Mouse (Mus musculus): Measurements from ENCODE around the gene Mthfs. TPM values are rescaled to one million over a fixed set of nuclear protein-coding genes. Genes with fewer than 3 reads are reported as not detected.

Gene Mthfs
- polyA plus RNA-seq, 1 experiment from 2014 or later: 17.5 TPM

DNA sequence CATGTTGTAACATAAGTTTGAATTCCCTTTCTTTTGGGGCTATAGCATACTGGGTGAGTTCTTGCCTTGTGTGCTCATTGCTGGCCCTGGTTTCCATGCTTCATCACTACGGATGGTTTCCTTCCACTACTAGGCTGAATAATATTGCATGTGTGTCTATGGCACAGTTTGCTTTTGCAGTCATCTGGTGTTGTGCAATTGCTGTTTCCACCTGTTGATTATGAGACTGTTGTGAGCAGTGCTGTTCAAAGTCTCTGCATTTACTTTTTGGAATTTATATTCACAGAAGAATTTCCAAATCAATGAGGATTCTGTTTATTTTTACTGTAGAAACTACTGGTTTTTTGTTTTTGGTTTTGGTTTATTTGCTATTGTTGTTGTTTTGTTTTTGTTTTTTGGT is 54.1 kb downstream of the Mthfs start:
- no peak overlapping the region for H3K4me3 ChIP-seq (ENCODE audit: low read depth, low read length)

DNA sequence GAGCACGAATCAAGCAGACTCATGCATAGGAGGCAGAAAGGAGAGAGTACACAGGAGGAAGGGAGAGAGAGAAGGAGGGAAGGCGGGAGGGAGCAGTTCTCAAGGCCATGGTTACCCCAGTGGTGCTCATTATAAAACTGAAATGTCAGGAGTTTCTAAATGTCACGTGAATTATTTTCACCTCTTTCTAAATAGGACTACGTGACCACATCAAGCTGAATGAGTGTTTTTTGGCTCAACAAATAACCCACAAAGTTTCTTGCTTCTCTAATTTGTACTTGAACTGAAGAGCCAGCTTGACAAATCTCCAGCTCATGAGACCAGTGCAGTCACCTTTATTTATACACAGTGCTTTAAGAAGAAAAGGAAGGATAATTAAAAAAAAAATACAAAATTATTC is 56.6 kb downstream of the Mthfs start:
- no peaks in the 10 kb centered on the region for H3K36me3 ChIP-seq (ENCODE audit: control insufficient read depth, insufficient read depth, low read length)
- H3K27me3 ChIP-seq (ENCODE audit: control insufficient read depth, insufficient read depth, low read length): no peaks in the 10 kb centered on the region
- no peaks in the 10 kb centered on the region for H3K9me3 ChIP-seq (ENCODE audit: control insufficient read depth, low read length)
- no peaks in the 10 kb centered on the region for H3K4me1 ChIP-seq (ENCODE audit: control insufficient read depth, insufficient read depth, low read length)
- DNase-seq (ENCODE audit: low spot score) (no peak), ATAC-seq (ENCODE audit: insufficient number of reproducible peaks, low FRiP score, low TSS enrichment, low read depth) (no peak)
- no peak overlapping the region for H3K9ac ChIP-seq (ENCODE audit: low read length)
- no peak overlapping the region for H3K4me3 ChIP-seq (ENCODE audit: low read depth, low read length)
- H3K27ac ChIP-seq (replicated peaks; ENCODE audit: low read depth, low read length): no peak overlapping the region
- H3K4me2 ChIP-seq (ENCODE audit: low read depth, severe bottlenecking): no peak overlapping the region
- 72% methylated on average over 4 of the region's 4 CpGs for WGBS

More for the DNA sequence above, 54.1 kb downstream of the Mthfs start:
- Histone ChIP-seq H3K9ac (ENCODE audit: low read length) (no peak overlapping the region), H3K4me1 (ENCODE audit: control insufficient read depth, insufficient read depth, low read length) (no peaks in the 10 kb centered on the region), H3K36me3 (ENCODE audit: control insufficient read depth, insufficient read depth, low read length) (no peaks in the 10 kb centered on the region), H3K27me3 (ENCODE audit: control insufficient read depth, insufficient read depth, low read length) (no peaks in the 10 kb centered on the region), H3K27ac (replicated peaks; ENCODE audit: low read depth, low read length) (no peak overlapping the region), H3K9me3 (ENCODE audit: control insufficient read depth, low read length) (no peaks in the 10 kb centered on the region), H3K4me2 (ENCODE audit: low read depth, severe bottlenecking) (no peak overlapping the region)
- ATAC-seq (ENCODE audit: insufficient number of reproducible peaks, low FRiP score, low TSS enrichment, low read depth) (no peak), DNase-seq (ENCODE audit: low spot score) (no peak)
- 89% methylated on average over 1 of the region's 1 CpGs for WGBS

DNA sequence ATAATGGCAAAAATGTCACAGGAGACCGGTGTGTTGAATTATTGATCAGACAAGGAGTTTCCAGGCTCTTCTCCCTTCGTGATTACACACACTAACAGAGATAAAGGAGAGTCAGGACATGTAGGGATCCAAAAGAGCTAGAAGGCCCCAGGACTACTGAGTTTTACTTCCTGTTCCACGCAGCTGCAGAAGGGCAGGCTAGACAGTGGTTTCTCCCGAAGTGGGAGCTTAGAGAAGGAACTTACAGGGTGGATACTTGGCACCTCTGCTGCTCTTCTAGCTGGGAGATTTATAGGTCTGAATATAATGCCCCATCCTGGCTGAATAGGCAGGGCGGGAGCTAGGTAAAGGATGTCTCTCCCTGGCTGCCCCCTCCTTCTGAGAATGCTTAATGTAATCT is 57.1 kb downstream of the Mthfs start:
- H3K9ac ChIP-seq (ENCODE audit: low read length): no peak overlapping the region
- H3K9me3 ChIP-seq (ENCODE audit: control insufficient read depth, low read length): no peaks in the 10 kb centered on the region
- ATAC-seq (ENCODE audit: insufficient number of reproducible peaks, low FRiP score, low TSS enrichment, low read depth) (no peak), DNase-seq (ENCODE audit: low spot score) (no peak)
- no peaks in the 10 kb centered on the region for H3K4me1 ChIP-seq (ENCODE audit: control insufficient read depth, insufficient read depth, low read length)
- H3K27ac ChIP-seq (replicated peaks; ENCODE audit: low read depth, low read length): no peak overlapping the region
- H3K4me3 ChIP-seq (ENCODE audit: low read depth, low read length): no peak overlapping the region
- H3K4me2 ChIP-seq (ENCODE audit: low read depth, severe bottlenecking): no peak overlapping the region
- no peaks in the 10 kb centered on the region for H3K27me3 ChIP-seq (ENCODE audit: control insufficient read depth, insufficient read depth, low read length)
- WGBS: 70% methylated on average over 5 of the region's 5 CpGs
- no peaks in the 10 kb centered on the region for H3K36me3 ChIP-seq (ENCODE audit: control insufficient read depth, insufficient read depth, low read length)

DNA sequence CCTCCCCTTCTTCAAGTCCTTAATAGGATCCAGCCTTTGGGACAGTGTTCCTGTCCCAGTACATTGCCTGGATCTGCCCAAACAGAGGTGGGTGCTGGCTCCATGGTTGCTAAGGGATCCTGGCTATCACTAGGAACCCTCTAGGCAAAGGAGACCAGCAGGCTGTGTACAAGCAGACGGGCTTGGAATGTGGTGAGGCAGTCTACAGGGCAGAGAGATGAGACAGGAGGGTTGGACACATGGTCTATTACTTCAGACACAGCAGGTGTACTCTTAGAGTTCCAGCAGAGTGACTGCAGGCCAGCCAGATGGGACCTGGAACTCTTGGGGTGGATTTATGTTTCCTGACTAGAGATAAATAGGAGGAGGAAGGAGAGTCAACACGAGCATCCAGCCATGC is 59.9 kb downstream of the Mthfs start:
- H3K27ac ChIP-seq (replicated peaks; ENCODE audit: low read depth, low read length): no peak overlapping the region
- H3K4me3 ChIP-seq (ENCODE audit: low read depth, low read length): no peak overlapping the region
- no peak for DNase-seq (ENCODE audit: low spot score)
- no peaks in the 10 kb centered on the region for H3K36me3 ChIP-seq (ENCODE audit: control insufficient read depth, insufficient read depth, low read length)
- ATAC-seq (ENCODE audit: insufficient number of reproducible peaks, low FRiP score, low TSS enrichment, low read depth): no peak
- H3K4me1 ChIP-seq (ENCODE audit: control insufficient read depth, insufficient read depth, low read length): no peaks in the 10 kb centered on the region
- no peak overlapping the region for H3K9ac ChIP-seq (ENCODE audit: low read length)
- H3K4me2 ChIP-seq (ENCODE audit: low read depth, severe bottlenecking): no peak overlapping the region
- 73% methylated on average over 2 of the region's 2 CpGs for WGBS
- H3K9me3 ChIP-seq (ENCODE audit: control insufficient read depth, low read length): no peaks in the 10 kb centered on the region
- no peaks in the 10 kb centered on the region for H3K27me3 ChIP-seq (ENCODE audit: control insufficient read depth, insufficient read depth, low read length)

DNA sequence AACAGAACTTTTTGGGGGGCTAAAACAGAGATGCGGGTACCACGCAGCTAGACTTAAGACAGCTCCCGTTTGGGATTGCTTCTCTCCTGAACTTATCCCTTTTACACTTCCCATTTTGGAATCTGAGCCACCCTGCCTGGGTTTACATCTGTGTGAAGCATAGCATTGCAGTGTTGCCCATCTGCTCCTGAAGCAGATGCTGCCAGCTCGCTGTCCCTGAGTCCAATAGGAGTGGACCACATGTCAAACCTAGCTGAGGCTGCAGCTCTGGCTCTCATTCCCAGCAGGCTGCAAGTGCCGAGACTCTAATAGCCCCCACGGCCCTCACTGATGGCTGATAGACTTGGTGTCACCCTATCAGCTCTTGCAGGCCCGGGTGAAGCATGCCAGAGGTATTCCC is 63.3 kb downstream of the Mthfs start:
- no peak for ATAC-seq (ENCODE audit: insufficient number of reproducible peaks, low FRiP score, low TSS enrichment, low read depth)
- Histone ChIP-seq H3K27ac (replicated peaks; ENCODE audit: low read depth, low read length) (no peak overlapping the region), H3K27me3 (ENCODE audit: control insufficient read depth, insufficient read depth, low read length) (no peaks in the 10 kb centered on the region), H3K4me2 (ENCODE audit: low read depth, severe bottlenecking) (no peak overlapping the region), H3K4me3 (ENCODE audit: low read depth, low read length) (no peak overlapping the region), H3K9ac (ENCODE audit: low read length) (no peak overlapping the region), H3K4me1 (ENCODE audit: control insufficient read depth, insufficient read depth, low read length) (no peaks in the 10 kb centered on the region), H3K36me3 (ENCODE audit: control insufficient read depth, insufficient read depth, low read length) (no peaks in the 10 kb centered on the region), H3K9me3 (ENCODE audit: control insufficient read depth, low read length) (no peaks in the 10 kb centered on the region)
- 80% methylated on average over 7 of the region's 7 CpGs for WGBS
- DNase-seq (ENCODE audit: low spot score): no peak

DNA sequence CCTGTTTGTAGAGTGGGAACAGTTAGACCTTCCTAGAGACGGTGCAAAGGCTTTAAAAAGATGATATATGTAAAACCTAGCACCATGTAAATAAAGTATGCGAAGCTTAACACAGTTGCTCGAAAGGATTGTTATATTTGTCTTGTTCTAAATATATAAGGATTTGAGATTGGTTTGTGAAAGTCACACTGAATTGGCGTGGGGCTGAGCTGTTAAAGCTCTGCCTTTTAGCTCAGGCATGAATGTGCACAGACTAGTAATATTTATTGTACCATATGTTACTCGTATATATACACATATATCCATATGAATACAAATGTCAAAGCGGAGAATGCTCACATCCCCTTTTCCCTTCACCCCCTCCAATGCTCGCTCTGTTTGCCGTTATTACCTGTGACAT is 67.7 kb downstream of the Mthfs start:
- Histone ChIP-seq H3K36me3 (ENCODE audit: control insufficient read depth, insufficient read depth, low read length) (no peaks in the 10 kb centered on the region), H3K4me3 (ENCODE audit: low read depth, low read length) (no peak overlapping the region), H3K4me1 (ENCODE audit: control insufficient read depth, insufficient read depth, low read length) (no peaks in the 10 kb centered on the region), H3K4me2 (ENCODE audit: low read depth, severe bottlenecking) (no peak overlapping the region), H3K9me3 (ENCODE audit: control insufficient read depth, low read length) (no peaks in the 10 kb centered on the region), H3K9ac (ENCODE audit: low read length) (no peak overlapping the region), H3K27me3 (ENCODE audit: control insufficient read depth, insufficient read depth, low read length) (no peaks in the 10 kb centered on the region), H3K27ac (replicated peaks; ENCODE audit: low read depth, low read length) (no peak overlapping the region)
- ATAC-seq (ENCODE audit: insufficient number of reproducible peaks, low FRiP score, low TSS enrichment, low read depth) (no peak), DNase-seq (ENCODE audit: low spot score) (no peak)
- 92% methylated on average over 8 of the region's 8 CpGs for WGBS

DNA sequence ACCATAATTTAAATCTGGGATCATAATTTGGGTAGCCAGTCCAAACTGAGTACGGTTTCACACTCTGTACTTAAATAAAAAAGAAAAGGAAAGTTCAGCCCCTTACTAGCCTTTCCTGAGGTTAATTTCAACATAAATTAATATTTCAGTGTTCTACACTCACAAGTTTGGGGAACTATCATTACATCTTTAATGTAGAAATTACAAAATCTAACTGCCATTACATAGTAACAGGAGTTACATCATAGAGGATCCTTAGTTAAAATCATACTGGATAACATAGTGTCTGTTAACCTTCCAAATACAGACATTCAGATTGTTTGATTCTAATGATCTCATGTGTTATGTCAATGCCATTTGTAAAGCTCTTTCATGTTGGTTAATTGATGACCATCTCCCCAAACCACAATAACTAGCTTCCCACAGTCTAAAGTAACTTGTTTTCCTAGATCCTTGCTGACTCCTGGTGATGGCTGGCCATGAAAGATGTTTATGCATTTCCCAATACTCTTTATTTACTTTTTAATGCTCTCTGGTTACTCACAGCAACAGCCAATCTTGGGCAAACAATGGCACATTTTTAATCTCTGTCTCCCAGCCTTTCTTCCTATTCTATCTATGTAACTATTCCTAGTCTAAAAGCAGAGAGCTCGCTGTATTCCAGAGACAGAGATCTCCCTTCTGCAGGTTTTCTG is 72.0 kb downstream of the Mthfs start:
- H3K4me2 ChIP-seq (ENCODE audit: low read depth, severe bottlenecking): no peak overlapping the region
- no peaks in the 10 kb centered on the region for H3K4me1 ChIP-seq (ENCODE audit: control insufficient read depth, insufficient read depth, low read length)
- H3K4me3 ChIP-seq (ENCODE audit: low read depth, low read length): no peak overlapping the region
- 83% methylated on average over 2 of the region's 2 CpGs for WGBS
- H3K9me3 ChIP-seq (ENCODE audit: control insufficient read depth, low read length): no peaks in the 10 kb centered on the region
- no peaks in the 10 kb centered on the region for H3K27me3 ChIP-seq (ENCODE audit: control insufficient read depth, insufficient read depth, low read length)
- ATAC-seq (ENCODE audit: insufficient number of reproducible peaks, low FRiP score, low TSS enrichment, low read depth) (no peak), DNase-seq (ENCODE audit: low spot score) (no peak)
- no peak overlapping the region for H3K27ac ChIP-seq (replicated peaks; ENCODE audit: low read depth, low read length)
- no peaks in the 10 kb centered on the region for H3K36me3 ChIP-seq (ENCODE audit: control insufficient read depth, insufficient read depth, low read length)
- no peak overlapping the region for H3K9ac ChIP-seq (ENCODE audit: low read length)

DNA sequence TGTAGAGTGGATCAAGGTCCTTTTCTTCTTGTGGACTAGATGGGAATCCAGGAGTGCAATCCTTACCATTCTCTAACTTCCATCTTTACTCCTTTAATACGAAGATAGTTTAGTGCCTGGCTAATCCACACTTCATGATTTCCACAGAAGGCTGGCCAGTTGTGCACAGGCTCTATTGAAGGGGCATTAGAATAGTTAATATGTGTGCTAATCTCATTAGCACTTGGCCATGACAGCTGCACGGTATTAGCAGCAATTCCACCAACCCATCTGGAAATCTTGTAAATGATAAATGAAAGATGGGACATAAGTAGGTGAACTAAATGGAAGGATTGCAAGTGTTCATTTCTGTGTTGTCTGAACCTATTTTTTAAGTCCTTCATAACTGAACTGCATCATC is 77.6 kb downstream of the Mthfs start:
- Histone ChIP-seq H3K4me1 (ENCODE audit: control insufficient read depth, insufficient read depth, low read length) (no peaks in the 10 kb centered on the region), H3K4me3 (ENCODE audit: low read depth, low read length) (no peak overlapping the region), H3K27me3 (ENCODE audit: control insufficient read depth, insufficient read depth, low read length) (no peaks in the 10 kb centered on the region), H3K27ac (replicated peaks; ENCODE audit: low read depth, low read length) (no peak overlapping the region), H3K9ac (ENCODE audit: low read length) (no peak overlapping the region), H3K36me3 (ENCODE audit: control insufficient read depth, insufficient read depth, low read length) (no peaks in the 10 kb centered on the region), H3K4me2 (ENCODE audit: low read depth, severe bottlenecking) (no peak overlapping the region), H3K9me3 (ENCODE audit: control insufficient read depth, low read length) (no peaks in the 10 kb centered on the region)
- no peak for ATAC-seq (ENCODE audit: insufficient number of reproducible peaks, low FRiP score, low TSS enrichment, low read depth)
- DNase-seq (ENCODE audit: low spot score): no peak
- 76% methylated on average over 2 of the region's 2 CpGs for WGBS

DNA sequence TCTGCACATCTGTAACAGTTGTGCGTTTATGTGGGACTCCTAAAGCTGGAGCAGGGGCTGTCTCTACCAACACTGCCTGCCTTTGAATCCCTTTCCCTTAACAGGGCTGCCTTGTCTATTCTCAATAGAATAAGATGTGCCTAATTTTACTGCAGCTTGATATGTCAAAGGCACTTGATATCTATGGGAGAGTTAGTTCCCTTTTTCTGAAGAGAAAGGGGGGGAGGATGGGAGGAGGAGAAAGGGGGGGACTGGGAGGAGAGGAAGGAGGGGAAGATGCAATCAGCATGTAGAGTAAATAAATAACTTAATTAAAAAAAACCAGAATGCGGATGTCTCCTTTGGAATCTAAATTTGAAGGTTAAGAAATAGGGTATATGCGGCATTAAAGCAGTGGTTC is 82.9 kb downstream of the Mthfs start:
- ATAC-seq (ENCODE audit: insufficient number of reproducible peaks, low FRiP score, low TSS enrichment, low read depth) (no peak), DNase-seq (ENCODE audit: low spot score) (no peak)
- 89% methylated on average over 3 of the region's 3 CpGs for WGBS
- Histone ChIP-seq H3K9ac (ENCODE audit: low read length) (no peak overlapping the region), H3K27ac (replicated peaks; ENCODE audit: low read depth, low read length) (no peak overlapping the region), H3K9me3 (ENCODE audit: control insufficient read depth, low read length) (no peaks in the 10 kb centered on the region), H3K27me3 (ENCODE audit: control insufficient read depth, insufficient read depth, low read length) (no peaks in the 10 kb centered on the region), H3K4me3 (ENCODE audit: low read depth, low read length) (no peak overlapping the region), H3K4me2 (ENCODE audit: low read depth, severe bottlenecking) (no peak overlapping the region), H3K36me3 (ENCODE audit: control insufficient read depth, insufficient read depth, low read length) (no peaks in the 10 kb centered on the region), H3K4me1 (ENCODE audit: control insufficient read depth, insufficient read depth, low read length) (no peaks in the 10 kb centered on the region)

Data from limb, embryonic 11.5 days (tissue).